Mouse (Mus musculus): Measurements from ENCODE around the gene Nmt2. TPM values are rescaled to one million over a fixed set of nuclear protein-coding genes. Genes with fewer than 3 reads are reported as not detected.

The Nmt2 gene
- 10 to 100 TPM; 57.0 to 61.4 TPM for polyA plus RNA-seq (2017; shearing (Covaris generic))

DNA sequence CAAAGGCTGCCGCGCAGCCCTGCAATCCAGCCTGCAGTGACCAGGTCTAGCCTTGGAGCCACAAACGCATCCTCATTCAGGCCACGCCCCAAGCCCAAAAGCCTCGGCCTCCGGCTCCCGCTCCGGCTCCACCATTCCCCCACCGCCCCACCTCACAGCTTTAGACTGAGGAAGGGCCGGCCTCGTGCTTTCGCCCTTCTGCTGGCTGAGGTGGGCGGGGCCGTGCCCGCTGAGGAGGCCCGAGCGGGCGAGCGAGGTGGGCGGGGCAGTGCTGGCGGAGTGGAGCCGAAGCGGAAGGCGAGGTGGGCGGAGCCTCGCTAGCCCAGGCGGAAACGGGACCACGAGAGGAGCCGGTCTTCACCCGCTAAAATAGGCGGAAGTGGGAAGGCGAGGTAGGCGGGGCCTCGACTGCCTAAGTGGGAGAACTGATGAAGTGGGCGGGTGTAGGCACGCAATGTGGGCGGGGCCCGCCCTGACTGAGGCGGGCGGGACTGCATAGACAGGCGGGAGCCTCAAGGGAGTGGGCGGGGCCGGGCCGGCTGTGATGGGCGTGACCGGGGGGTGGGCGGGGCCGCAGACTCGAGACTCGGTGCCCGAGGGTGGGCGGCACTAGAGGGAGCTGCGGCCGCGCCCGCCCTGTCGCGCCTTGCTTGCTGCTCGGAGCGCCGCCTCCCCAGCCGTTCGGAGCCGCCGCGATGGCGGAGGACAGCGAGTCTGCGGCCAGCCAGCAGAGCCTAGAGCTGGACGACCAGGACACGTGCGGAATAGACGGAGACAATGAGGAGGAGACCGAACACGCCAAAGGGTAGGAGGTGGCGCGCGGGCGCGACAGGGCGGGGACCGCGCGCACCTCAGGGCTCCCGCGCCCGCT, at the start of gene Nmt2:
TSS of gene Nmt2 (plus strand) at position 611 of the 871 bp plus-strand sequence.
- peak; percentile 86 for ATAC-seq

- ATAC-seq, result no peak
These were observed 44.8 kb upstream of the Nmt2 start for GRCm38 (mm10) chr2:3239255-3239654.

DNA sequence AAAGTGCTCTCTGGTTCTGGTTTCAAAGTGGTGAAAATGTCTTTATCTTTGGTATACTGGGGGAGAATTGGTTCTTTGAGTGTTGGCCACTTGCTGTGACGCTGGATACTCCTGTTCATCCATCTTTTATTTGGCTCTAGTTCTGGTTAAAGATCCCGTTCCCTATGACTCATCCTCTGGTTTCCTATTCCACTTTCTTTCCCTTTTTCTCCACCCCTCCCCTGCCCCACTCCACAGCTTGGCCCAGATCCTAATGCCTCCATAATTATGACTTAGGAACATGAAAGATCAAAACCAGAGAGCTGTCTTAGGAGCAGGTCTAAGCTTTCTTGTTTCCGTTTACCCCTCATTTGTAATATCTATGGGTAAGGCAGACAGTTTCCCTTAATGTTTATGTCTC, 39.8 kb upstream of the Nmt2 start:
- no peak for ATAC-seq

DNA sequence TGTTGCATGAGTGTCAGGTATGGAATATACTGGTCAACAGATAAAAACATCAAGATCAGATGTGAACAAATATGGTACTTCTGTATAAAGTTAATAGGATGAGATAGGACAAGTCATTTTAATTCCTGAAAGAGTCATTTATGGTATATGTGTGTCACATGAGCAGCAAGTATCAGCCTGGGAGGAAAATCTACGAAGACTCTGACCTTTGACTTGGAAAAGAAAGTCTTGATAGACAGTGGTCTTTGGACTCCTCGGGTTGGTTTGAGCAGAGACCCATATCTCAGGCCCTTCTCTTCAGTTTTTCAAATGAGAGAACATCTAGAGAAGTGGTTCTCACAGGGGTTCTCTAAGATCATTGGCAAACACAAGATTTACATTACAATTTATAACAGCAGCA, 32.7 kb upstream of the Nmt2 start:
- ATAC-seq, result no peak

DNA sequence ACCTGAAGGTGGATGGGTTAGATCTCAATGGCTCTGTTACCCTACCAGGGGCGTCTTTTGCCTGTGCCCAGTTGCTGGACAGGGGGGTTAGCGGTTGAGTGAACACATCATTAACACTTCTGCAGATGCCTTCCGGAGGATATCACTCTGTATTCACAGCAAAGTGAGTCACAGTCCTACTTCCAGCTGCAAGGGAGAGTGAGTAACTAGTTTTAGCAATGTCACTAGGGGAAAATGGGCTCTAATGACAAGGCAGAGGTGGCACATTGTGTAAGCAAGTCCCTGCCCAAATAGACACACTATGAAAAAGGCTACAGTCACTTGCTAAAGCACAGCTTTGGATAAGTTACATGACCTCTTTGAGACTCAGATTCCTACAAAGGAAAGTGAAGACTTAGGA, 17.5 kb upstream of the Nmt2 start:
- no peak for ATAC-seq

DNA sequence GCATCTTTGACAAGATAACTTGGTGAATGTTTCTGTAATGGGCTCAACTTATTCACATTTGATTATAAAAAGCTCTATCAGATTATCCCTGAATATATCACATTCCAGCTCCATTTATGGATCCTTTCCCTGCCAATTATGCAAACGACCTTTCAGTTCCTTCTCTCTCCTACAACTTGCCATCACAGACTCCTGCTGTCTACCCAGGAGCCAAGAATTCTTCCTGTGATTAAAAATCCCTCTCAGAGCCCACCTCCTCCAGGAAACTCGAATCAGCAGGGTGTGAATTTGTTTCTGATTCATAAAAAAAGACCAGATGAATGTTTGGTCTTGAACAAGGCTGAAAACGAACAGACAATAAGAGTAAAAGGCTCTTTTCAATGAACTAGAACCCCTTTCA, 16.1 kb upstream of the Nmt2 start:
- ATAC-seq, result no peak

- ATAC-seq, result no peak
These were observed 10.7 kb upstream of the Nmt2 start for GRCm38 (mm10) chr2:3273349-3273748.

GRCm38 (mm10) chr2:3276106-3276505, 7.9 kb upstream of the Nmt2 start:
- ATAC-seq, result no peak

- ATAC-seq, result no peak
These were observed 6.5 kb upstream of the Nmt2 start for GRCm38 (mm10) chr2:3277502-3277901.

- ATAC-seq, result no peak
These were observed 2.7 kb upstream of the Nmt2 start for GRCm38 (mm10) chr2:3281311-3281710.

GRCm38 (mm10) chr2:3282866-3283601, 978 bp upstream of the Nmt2 start:
- ATAC-seq, result peak; percentile 7

- peak; percentile 24 for ATAC-seq
These were observed 615 bp downstream of the Nmt2 start for GRCm38 (mm10) chr2:3284473-3285180.

- peak; percentile 18 for ATAC-seq
These were observed 1.1 kb downstream of the Nmt2 start for GRCm38 (mm10) chr2:3285181-3285530.

DNA sequence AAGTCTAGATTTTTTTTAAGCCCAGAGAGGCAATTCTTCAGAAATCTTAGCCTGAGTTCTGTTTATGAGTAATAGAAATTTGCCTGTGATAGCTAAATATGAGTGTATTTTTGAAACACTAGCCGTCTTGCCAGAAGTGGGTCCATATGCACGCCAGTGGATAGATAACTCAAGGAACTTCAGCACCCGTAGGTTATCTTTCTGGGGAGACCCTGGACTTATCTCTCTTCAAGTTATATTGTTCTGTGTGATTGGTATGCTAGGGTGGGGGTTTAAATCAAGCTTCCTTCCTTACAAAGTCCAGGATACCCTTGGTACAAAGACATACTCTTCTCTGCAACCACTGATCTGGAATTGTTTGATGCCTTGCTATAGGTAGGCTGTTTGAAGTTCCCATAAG, 1.7 kb downstream of the Nmt2 start:
- no peak for ATAC-seq

- ATAC-seq, result no peak
These were observed 2.2 kb downstream of the Nmt2 start for GRCm38 (mm10) chr2:3286243-3286642.

DNA sequence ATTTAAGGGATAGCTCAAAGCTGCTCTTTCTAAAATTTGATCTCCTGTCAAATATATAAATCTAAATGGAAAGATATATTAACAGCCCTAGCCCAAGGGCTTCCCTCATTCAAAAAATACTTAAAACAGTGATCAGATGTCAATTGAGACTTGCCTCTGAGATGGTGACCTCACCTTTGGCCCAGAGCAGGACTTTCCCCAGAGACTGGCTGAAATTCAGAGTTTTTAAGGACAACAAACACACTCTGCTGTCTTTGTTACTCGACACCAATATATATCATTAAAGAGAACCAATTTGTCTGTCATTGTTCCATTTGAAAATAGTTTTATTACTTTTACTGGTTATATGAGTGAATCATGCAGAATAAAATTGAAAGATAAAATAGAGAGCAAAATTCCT, 5.6 kb downstream of the Nmt2 start:
- ATAC-seq, result no peak

DNA sequence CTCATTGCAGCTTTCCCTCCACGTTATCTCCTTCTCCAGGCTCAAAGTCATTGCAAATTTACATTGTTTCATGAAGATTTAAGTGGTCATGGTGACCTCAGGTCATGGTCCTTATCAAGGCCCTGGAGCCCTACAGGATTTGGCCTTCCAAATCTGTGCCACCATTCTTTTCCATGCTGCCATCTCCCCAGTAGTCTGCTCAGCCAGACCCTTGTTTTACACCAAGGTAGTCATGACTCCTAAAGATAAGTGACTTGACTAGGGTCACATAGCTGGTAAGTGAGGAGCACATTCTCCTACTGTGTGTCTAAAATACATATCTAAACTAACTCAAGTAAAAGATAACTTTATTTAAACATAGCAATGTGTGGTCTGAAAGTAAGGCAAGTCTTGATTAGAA, 8.2 kb downstream of the Nmt2 start:
- no peak for ATAC-seq

- ATAC-seq, result no peak
These were observed 11.8 kb downstream of the Nmt2 start for GRCm38 (mm10) chr2:3295826-3296225.

- no peak for ATAC-seq
These were observed 21.5 kb downstream of the Nmt2 start for GRCm38 (mm10) chr2:3305426-3306025.

- no peak for ATAC-seq
These were observed 39.1 kb downstream of the Nmt2 start for GRCm38 (mm10) chr2:3323132-3323531.

GRCm38 (mm10) chr2:3324381-3325130, 40.5 kb downstream of the Nmt2 start:
- no peak for ATAC-seq

DNA sequence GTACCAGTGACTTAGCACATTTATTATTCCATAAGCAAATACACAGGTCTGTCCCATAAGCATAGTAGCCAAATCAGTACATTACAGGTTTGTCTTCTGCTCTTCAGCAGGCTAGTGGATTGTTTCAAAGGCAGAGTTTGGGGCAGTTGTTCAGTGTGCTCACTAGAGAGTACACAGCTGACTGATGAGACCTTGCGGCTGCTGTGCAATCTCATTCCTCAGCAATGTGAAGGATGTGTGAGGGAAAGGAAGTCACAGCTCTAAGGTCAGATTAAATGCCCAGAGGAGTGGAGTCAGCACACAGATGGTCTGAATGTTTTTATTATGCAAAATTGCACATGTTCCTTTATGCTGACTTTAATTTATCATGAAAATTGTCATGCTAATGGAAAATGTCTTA, 42.5 kb downstream of the Nmt2 start:
- ATAC-seq, result no peak

Data from CD4-positive, CD25-positive, alpha-beta regulatory T cell, adult 4 months (primary cell).